Mouse (Mus musculus) heart, adult 2 months (tissue): ENCODE measurements around the gene Gnas. TPM values are rescaled to one million over a fixed set of nuclear protein-coding genes. Genes with fewer than 3 reads are reported as not detected.

Source experiments
- DNase-seq, 2 experiments: peaks; one replicate each; pipeline ENCODE4 v3.0.0; 2021
- H3K27ac ChIP-seq: fragments of 200-600 bp; 2 replicates; pipeline ENCODE4 v1.8.1; 2022
- H3K27me3 ChIP-seq: fragments of 200-500 bp; 2 replicates; pipeline ENCODE4 v1.6.1; 2012; ENCODE audit warnings: mild to moderate bottlenecking, low read length, inconsistent platforms, mixed read lengths; ENCODE audit not compliant: control insufficient read depth, insufficient read depth
- H3K36me3 ChIP-seq: fragments of 200-500 bp; 2 replicates; pipeline ENCODE4 v1.6.1; 2012; ENCODE audit warnings: low read length, inconsistent platforms; ENCODE audit not compliant: control insufficient read depth, insufficient read depth
- H3K4me1 ChIP-seq: fragments of 200-500 bp; 2 replicates; pipeline ENCODE4 v1.6.1; 2011; ENCODE audit warnings: low read length; ENCODE audit not compliant: control insufficient read depth, insufficient read depth
- H3K4me3 ChIP-seq: fragments of 200-600 bp; 2 replicates; pipeline ENCODE4 v1.8.1; 2022
- H3K79me2 ChIP-seq: fragments of 200-500 bp; replicated peaks from 2 replicates; pipeline ENCODE4 v1.6.1; 2012; ENCODE audit warnings: mild to moderate bottlenecking, inconsistent platforms, low read length, moderate library complexity, mixed read lengths; ENCODE audit not compliant: control insufficient read depth, insufficient read depth
- H3K9ac ChIP-seq: fragments of 200-500 bp; 2 replicates; pipeline ENCODE4 v1.6.1; 2012; ENCODE audit warnings: low read depth, mild to moderate bottlenecking, control low read depth, inconsistent platforms, low read length, mixed read lengths
- CTCF ChIP-seq: fragments of 200-600 bp; IDR thresholded peaks from 2 replicates; pipeline ENCODE4 v1.8.1; 2022; ENCODE audit warnings: antibody characterized with exemption, mild to moderate bottlenecking, moderate library complexity
- EP300 ChIP-seq: fragments of 200-500 bp; IDR thresholded peaks from 2 replicates; pipeline ENCODE4 v1.6.1; 2011; ENCODE audit warnings: low read depth, low read length, control low read depth; ENCODE audit not compliant: insufficient read depth
- POLR2A ChIP-seq: fragments of 200-500 bp; IDR thresholded peaks from 2 replicates; pipeline ENCODE4 v1.6.1; 2011; ENCODE audit warnings: mild to moderate bottlenecking, low read depth, low read length, control low read depth; ENCODE audit not compliant: insufficient read depth
- WGBS: fragments of 180-500 bp; shearing (Covaris S2); methylation state at CpG from one replicate; pipeline ENCODE4 v1.1.7; 2018; 5-methylcytosine and 5-hydroxymethylcytosine counted together
- intact Hi-C: fragments of 180-260 bp; cut with DNase I; formaldehyde crosslinking; loops from one replicate; pipeline ENCODE4 v1.15.1; 2025
- polyA plus RNA-seq: library from polyadenylated mRNA; depleted of rRNA; stranded (reverse); fragments of >200 nt; gene quantifications from 2 replicates; pipeline ENCODE4 v1.2.3, GENCODE M21; 2012
- total RNA-seq, 2 experiments: library from RNA; stranded (reverse); gene quantifications; 2 replicates each; pipeline ENCODE4 v1.2.3; 2021

Gene Gnas
- total and polyA plus RNA-seq, 3 experiments: 1,079 to 1,235 (median 1,140) TPM

DNA sequence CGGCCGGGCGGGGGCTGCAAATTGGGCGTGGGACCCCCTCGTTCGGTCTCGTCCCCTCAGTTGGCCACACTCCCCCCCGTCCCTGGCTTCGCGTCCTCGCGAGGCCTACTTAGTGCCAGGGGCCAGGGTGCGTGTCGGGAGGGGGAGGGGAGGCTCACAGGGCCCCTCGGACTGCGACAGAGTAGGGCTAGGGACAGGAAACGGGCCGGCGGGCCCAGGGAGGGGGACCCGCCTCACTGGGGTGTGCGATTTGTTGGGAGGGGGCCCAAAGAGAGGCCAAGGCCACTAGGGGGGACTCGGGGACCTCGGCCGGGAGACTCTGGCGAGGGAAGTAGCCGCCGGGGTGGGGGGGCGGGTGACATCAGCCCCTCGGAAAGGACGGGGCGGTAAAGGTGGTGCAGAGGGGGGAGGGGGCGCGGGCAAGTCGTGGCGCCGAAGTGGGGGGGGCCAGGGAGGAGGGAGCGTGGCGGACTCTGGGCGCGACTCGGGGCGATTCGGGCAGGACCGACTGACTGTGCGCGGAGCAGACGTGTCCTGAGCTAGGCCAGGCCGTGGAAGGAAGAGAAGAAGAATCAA, 46.6 kb downstream of the Gnas start:
- intact Hi-C loops: loop anchor here (1.0 kb wide), 1 partner anchor 13 kb away; no protein-coding TSS in a partner anchor
- under 1% methylated on average over 42 of the region's 48 CpGs for WGBS

DNA sequence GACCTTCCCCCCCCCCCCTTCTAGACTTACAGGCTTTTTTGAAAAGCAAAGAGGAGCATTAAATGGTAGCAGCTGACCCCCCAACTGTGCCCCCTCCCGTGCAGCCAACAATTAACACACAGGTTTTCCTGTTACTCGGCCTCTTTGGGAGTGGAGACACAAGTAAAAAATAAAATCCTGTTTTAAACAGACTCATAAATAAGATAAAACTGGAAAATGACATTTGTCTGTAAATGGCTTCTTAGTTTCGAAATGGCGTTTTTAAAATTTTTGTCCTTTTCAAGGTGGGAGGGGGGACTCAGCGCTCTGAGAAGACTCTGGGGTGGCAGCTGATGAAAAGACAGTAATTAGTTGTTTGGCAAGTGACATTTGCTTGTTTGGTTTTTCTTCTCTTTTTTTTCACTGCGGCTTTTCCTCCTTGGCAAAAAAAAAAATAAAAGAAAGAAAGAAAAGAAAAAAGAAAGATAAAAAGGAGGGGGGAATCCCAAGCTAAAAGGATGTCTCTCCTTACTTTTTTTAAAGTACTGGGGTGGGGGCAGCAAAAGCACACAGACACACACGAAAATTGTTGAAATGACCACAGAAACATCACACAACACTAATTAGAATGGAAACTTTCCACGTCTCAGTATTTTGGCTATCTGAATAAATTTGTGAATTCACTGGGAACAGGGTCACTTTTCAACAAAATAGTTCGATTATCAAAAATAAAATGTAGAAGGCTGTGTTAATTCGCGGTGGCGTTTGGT, 47.3 kb downstream of the Gnas start:
- peaks cover 21% of the 10 kb centered on the region for H3K4me1 ChIP-seq
- H3K27me3 ChIP-seq: no peaks in the 10 kb centered on the region
- peak overlapping the region; percentile 100 for H3K9ac ChIP-seq
- 7% methylated on average over 12 of the region's 12 CpGs for WGBS
- no peak for DNase-seq
- peak overlapping the region; percentile 89 for H3K4me3 ChIP-seq
- 0 out of 2 replicates have a peak, but pooled peaks have one; percentile 2 for TF ChIP-seq POLR2A
- no peak for TF ChIP-seq CTCF
- intact Hi-C loops: loop anchor here (1.0 kb wide), 1 partner anchor 12 kb away; no protein-coding TSS in a partner anchor
- peak overlapping the region; percentile 99 for H3K27ac ChIP-seq
- H3K36me3 ChIP-seq: peaks cover 39% of the 10 kb centered on the region
- H3K79me2 ChIP-seq: peaks cover 12% of the 10 kb centered on the region

More for the DNA sequence above, 46.6 kb downstream of the Gnas start:
- H3K36me3 ChIP-seq: peaks cover 31% of the 10 kb centered on the region
- H3K4me3 ChIP-seq: peak overlapping the region; percentile 89
- peaks cover 11% of the 10 kb centered on the region for H3K79me2 ChIP-seq
- H3K9ac ChIP-seq: peak overlapping the region; percentile 100
- peak; percentile 87 for DNase-seq
- H3K27ac ChIP-seq: peak overlapping the region; percentile 99
- peak; percentile 49; the same call in 1 of the 2 replicates for TF ChIP-seq POLR2A
- TF ChIP-seq CTCF: peak; percentile 23; the same call in 1 of the 2 replicates
- TF ChIP-seq EP300: 0 out of 2 replicates have a peak, but pooled peaks have one; percentile 18
- H3K27me3 ChIP-seq: no peaks in the 10 kb centered on the region
- H3K4me1 ChIP-seq: peaks cover 17% of the 10 kb centered on the region

- H3K4me1 ChIP-seq: peaks cover 26% of the 10 kb centered on the region
- no peak overlapping the region for H3K9ac ChIP-seq
- TF ChIP-seq CTCF: no peak
- no peak for TF ChIP-seq POLR2A
- no peak for TF ChIP-seq EP300
- H3K36me3 ChIP-seq: peaks cover 56% of the 10 kb centered on the region
- intact Hi-C loops: no loop called here
- 27% methylated on average over 7 of the region's 7 CpGs for WGBS
- H3K4me3 ChIP-seq: peak overlapping the region; percentile 22; the same call in 1 of the 2 replicates
- H3K79me2 ChIP-seq: peaks cover 15% of the 10 kb centered on the region
- no peak for DNase-seq
- H3K27me3 ChIP-seq: no peaks in the 10 kb centered on the region
- peak overlapping the region; percentile 24; the same call in 1 of the 2 replicates for H3K27ac ChIP-seq
Measured at GRCm38 (mm10) chr2:174333239-174333890, 49.2 kb downstream of the Gnas start.

DNA sequence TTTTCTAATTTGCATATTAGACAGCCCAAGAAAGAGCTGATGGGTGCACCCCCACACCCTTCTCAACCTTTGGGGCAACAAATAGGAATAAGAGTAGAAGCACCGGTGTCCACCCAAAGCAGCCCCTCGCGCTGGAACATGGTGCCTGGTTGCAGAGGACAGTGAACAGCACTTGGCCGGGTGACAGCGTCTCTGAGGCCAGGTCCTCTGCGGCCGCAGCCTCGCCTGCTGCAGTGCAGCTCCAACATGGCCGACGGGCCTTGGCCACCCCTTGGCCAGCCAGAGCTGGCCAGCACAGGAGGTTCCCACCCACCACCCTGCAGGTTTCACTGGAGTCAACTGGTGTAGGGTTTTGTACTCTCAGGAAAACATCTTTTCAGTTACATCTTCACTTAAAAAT, 50.3 kb downstream of the Gnas start:
- Histone ChIP-seq H3K9ac (no peak overlapping the region), H3K27ac (peak overlapping the region; percentile 51), H3K79me2 (peaks cover 16% of the 10 kb centered on the region), H3K27me3 (no peaks in the 10 kb centered on the region), H3K4me3 (peak overlapping the region; percentile 22; the same call in 1 of the 2 replicates), H3K36me3 (peaks cover 60% of the 10 kb centered on the region), H3K4me1 (peaks cover 30% of the 10 kb centered on the region)
- DNase-seq: peak; percentile 47 to 63
- intact Hi-C loops: no loop called here
- TF ChIP-seq CTCF (no peak), POLR2A (no peak), EP300 (no peak)
- 14% methylated on average over 10 of the region's 10 CpGs for WGBS

- Histone ChIP-seq H3K79me2 (peaks cover 21% of the 10 kb centered on the region), H3K9ac (peak overlapping the region; percentile 6; the same call in 1 of the 2 replicates), H3K36me3 (peaks cover 68% of the 10 kb centered on the region), H3K27ac (peak overlapping the region; percentile 4), H3K27me3 (no peaks in the 10 kb centered on the region), H3K4me1 (peaks cover 41% of the 10 kb centered on the region), H3K4me3 (no peak overlapping the region)
- WGBS: 54% methylated on average over 13 of the region's 13 CpGs
- TF ChIP-seq POLR2A: no peak
- TF ChIP-seq CTCF: no peak
- no peak for TF ChIP-seq EP300
- no peak for DNase-seq
- intact Hi-C loops: no loop called here
Measured at GRCm38 (mm10) chr2:174337275-174337674, 53.2 kb downstream of the Gnas start.
